Mouse (Mus musculus): ENCODE data around the gene Tent5b. TPM values are rescaled to one million over a fixed set of nuclear protein-coding genes. Genes with fewer than 3 reads are reported as not detected.

Tent5b gene
- polyA plus RNA-seq, 1 experiment from 2014 or later: 0.76 TPM

Other genes starting within 250 kb of the Tent5b start
- gene Map3k6, start 239.3 kb upstream of the Tent5b start, polyA plus RNA-seq (2014; fragmentation: Nextera tagmentation; extraction: Ambion mirVana): 1.2 and 3.0 TPM in 2 replicates
- gene Sytl1, start 217.0 kb upstream of the Tent5b start, polyA plus RNA-seq (2014; fragmentation: Nextera tagmentation; extraction: Ambion mirVana): 1.5 and 2.8 TPM in 2 replicates
- 80.6 and 90.9 TPM in 2 replicates for gene Tmem222, start 202.3 kb upstream of the Tent5b start, polyA plus RNA-seq (2014; fragmentation: Nextera tagmentation; extraction: Ambion mirVana)
- 21.0 and 24.7 TPM in 2 replicates for gene Wdtc1, start 126.7 kb upstream of the Tent5b start, polyA plus RNA-seq (2014; fragmentation: Nextera tagmentation; extraction: Ambion mirVana)
- gene Slc9a1, start 110.4 kb upstream of the Tent5b start, polyA plus RNA-seq (2014; fragmentation: Nextera tagmentation; extraction: Ambion mirVana): 7.4 and 9.4 TPM in 2 replicates
- 1.8 and 1.9 TPM in 2 replicates for gene Trnp1, start 18.4 kb downstream of the Tent5b start, polyA plus RNA-seq (2014; fragmentation: Nextera tagmentation; extraction: Ambion mirVana)
- 1.1 and 2.1 TPM in 2 replicates for gene Kdf1, start 38.8 kb downstream of the Tent5b start, polyA plus RNA-seq (2014; fragmentation: Nextera tagmentation; extraction: Ambion mirVana)
- gene Nudc, start 65.9 kb downstream of the Tent5b start, polyA plus RNA-seq (2014; fragmentation: Nextera tagmentation; extraction: Ambion mirVana): 348 and 363 TPM in 2 replicates
- gene Nr0b2, start 73.2 kb downstream of the Tent5b start, polyA plus RNA-seq (2014; fragmentation: Nextera tagmentation; extraction: Ambion mirVana): 0.16 TPM in 1 of 2 replicates, not detected in the other
- gene Gpatch3, start 94.6 kb downstream of the Tent5b start, polyA plus RNA-seq (2014; fragmentation: Nextera tagmentation; extraction: Ambion mirVana): 9.2 and 9.3 TPM in 2 replicates
- 28.6 and 31.8 TPM in 2 replicates for gene Gpn2, start 104.2 kb downstream of the Tent5b start, polyA plus RNA-seq (2014; fragmentation: Nextera tagmentation; extraction: Ambion mirVana)
- gene Sfn, start 122.0 kb downstream of the Tent5b start, polyA plus RNA-seq (2014; fragmentation: Nextera tagmentation; extraction: Ambion mirVana): 11.6 and 15.7 TPM in 2 replicates
- gene Zdhhc18, start 170.0 kb downstream of the Tent5b start, polyA plus RNA-seq (2014; fragmentation: Nextera tagmentation; extraction: Ambion mirVana): 4.8 and 6.3 TPM in 2 replicates
- gene Pigv, start 192.5 kb downstream of the Tent5b start, polyA plus RNA-seq (2014; fragmentation: Nextera tagmentation; extraction: Ambion mirVana): 17.2 and 17.8 TPM in 2 replicates

All from forebrain, embryonic 11.5 days (tissue).